Mouse (Mus musculus) CH12.LX (cell line): ENCODE measurements around the gene Gm5108. TPM values are rescaled to one million over a fixed set of nuclear protein-coding genes. Genes with fewer than 3 reads are reported as not detected.

Experiments used
- DNase-seq: peaks from one replicate; pipeline ENCODE4 v3.0.0-alpha.2; 2013; ENCODE audit errors: extremely low read depth
- H3K27ac ChIP-seq: 2 replicates; pipeline ENCODE4 v1.5.1; 2012; ENCODE audit warnings: low read depth, mild to moderate bottlenecking, control low read depth, moderate library complexity; ENCODE audit not compliant: insufficient read depth
- H3K27me3 ChIP-seq: replicated peaks from 2 replicates; pipeline ENCODE3; 2012; ENCODE audit warnings: inconsistent platforms
- H3K36me3 ChIP-seq, 2 experiments: replicated peaks in 1 of 2; 2 replicates each; pipeline versions ENCODE3 to v1.6.1; 2012; ENCODE audit warnings: inconsistent platforms in 1 of 2, low read length in 1 of 2, mild to moderate bottlenecking in 1 of 2, mixed read lengths in 1 of 2, moderate library complexity in 1 of 2; ENCODE audit not compliant: control insufficient read depth in 1 of 2, insufficient read depth in 1 of 2
- H3K4me1 ChIP-seq, 2 experiments: 2 replicates each; pipeline ENCODE4 v1.6.1; 2012; ENCODE audit warnings: inconsistent platforms in 1 of 2, moderate library complexity in 1 of 2; ENCODE audit not compliant: insufficient read depth in 2 of 2, control insufficient read depth in 1 of 2
- H3K4me2 ChIP-seq: 2 replicates; pipeline ENCODE4 v1.6.1; 2012; ENCODE audit warnings: low read depth, mild to moderate bottlenecking, control low read depth; ENCODE audit not compliant: poor library complexity, insufficient read depth, severe bottlenecking
- H3K4me3 ChIP-seq, 3 experiments: fragments of 150-350 bp in 1 of 3; sonication (generic) in 1 of 3; replicated peaks in 1 of 3; 2 replicates each; pipeline versions ENCODE3 to v1.5.1; 2011 to 2012; ENCODE audit warnings: low read depth in 2 of 3, low read length in 2 of 3, mild to moderate bottlenecking in 2 of 3, moderate library complexity in 2 of 3, control low read depth in 1 of 3, improper control_type of control experiment in 1 of 3, inconsistent platforms in 1 of 3, mixed read lengths in 1 of 3; ENCODE audit not compliant: poor library complexity in 1 of 3
- H3K79me2 ChIP-seq: replicated peaks from 2 replicates; pipeline ENCODE4 v1.6.1; 2012; ENCODE audit warnings: mild to moderate bottlenecking, moderate library complexity; ENCODE audit not compliant: control insufficient read depth, poor library complexity, insufficient read depth, severe bottlenecking; ENCODE audit errors: extremely low read depth
- H3K9ac ChIP-seq: 2 replicates; pipeline ENCODE4 v1.6.1; 2012; ENCODE audit warnings: low read depth, mild to moderate bottlenecking, control low read depth, moderate library complexity; ENCODE audit not compliant: insufficient read depth
- H3K9me3 ChIP-seq: replicated peaks from 2 replicates; pipeline ENCODE3; 2012; ENCODE audit warnings: low read length, inconsistent platforms, mixed read lengths
- MEF2A ChIP-seq: IDR thresholded peaks from 2 replicates; pipeline ENCODE4 v1.6.1; 2014; ENCODE audit warnings: low read depth, mild to moderate bottlenecking, inconsistent platforms, low read length, improper control_type of control experiment, borderline replicate concordance
- SMC3 ChIP-seq: IDR thresholded peaks from 2 replicates; pipeline ENCODE4 v1.6.1; 2011; ENCODE audit warnings: low read depth, low read length, improper control_type of control experiment
- TBP ChIP-seq: conservative IDR thresholded peaks from 2 replicates; pipeline ENCODE4 v1.6.1; 2011; ENCODE audit warnings: low read depth, low read length, improper control_type of control experiment
- ZNF384 ChIP-seq: IDR thresholded peaks from 2 replicates; pipeline ENCODE4 v1.6.1; 2012; ENCODE audit warnings: low read depth, low read length, improper control_type of control experiment, inconsistent platforms
- dilution Hi-C: fragments of 300-500 bp; cut with MboI; formaldehyde crosslinking; loops from 2 replicates; pipeline ENCODE4 v1.14.3; 2020; ENCODE audit warnings: low sequenced_read_pairs; ENCODE audit not compliant: extremely low pct_unique_long_range_greater_than_20kb, extremely low pct_ligation_motif_present
- in situ Hi-C: fragments of 300-500 bp; cut with MboI; formaldehyde crosslinking; loops from 3 replicates; pipeline ENCODE4 v1.14.3; 2019; ENCODE audit warnings: low sequenced_read_pairs, low pct_ligation_motif_present, low pct_unique_long_range_greater_than_20kb, mixed read lengths
- polyA plus RNA-seq: library from polyadenylated mRNA; unstranded; fragments of >175 nt; gene quantifications from 2 replicates; pipeline ENCODE4 v1.2.1, GENCODE M21; 2012; ENCODE audit warnings: low read depth; ENCODE audit not compliant: insufficient read length
- total RNA-seq, 2 experiments: library from RNA; depleted of rRNA; stranded (reverse); fragments of 300-350 nt in 1 of 2; fragments of >200 nt in 1 of 2; gene quantifications; 2 replicates each; pipeline ENCODE4 v1.2.3; 2012 to 2014

Gm5108 gene
- total and polyA plus RNA-seq, 3 experiments: not detected

DNA sequence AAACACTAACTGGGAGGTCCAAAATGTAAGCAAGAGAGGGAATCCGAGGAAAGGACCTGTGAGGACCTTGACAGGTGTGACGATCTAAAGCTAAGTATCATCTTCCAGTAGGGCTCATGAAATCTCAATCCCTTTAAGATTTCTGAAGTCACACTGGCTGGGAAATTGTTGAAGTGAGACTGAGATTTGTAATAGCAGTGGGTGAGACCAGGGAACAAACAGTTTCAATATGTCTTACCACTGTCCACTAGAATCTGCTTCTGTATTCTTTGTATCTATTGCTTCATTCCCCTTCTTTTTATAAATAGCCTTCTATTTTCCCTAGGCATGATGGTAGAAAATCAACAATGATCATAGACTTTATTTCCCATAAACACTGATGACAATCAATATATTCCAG is 79.4 kb downstream of the Gm5108 start:
- dilution Hi-C loops: no loop called here
- H3K36me3 ChIP-seq: no peaks in the 10 kb centered on the region
- H3K4me2 ChIP-seq: no peak overlapping the region
- no peak overlapping the region for H3K27ac ChIP-seq
- H3K9ac ChIP-seq: no peak overlapping the region
- no peaks in the 10 kb centered on the region for H3K4me1 ChIP-seq
- no peaks in the 10 kb centered on the region for H3K79me2 ChIP-seq
- H3K9me3 ChIP-seq: no peaks in the 10 kb centered on the region
- TF ChIP-seq SMC3 (no peak), MEF2A (no peak), TBP (no peak), ZNF384 (no peak)
- in situ Hi-C loops: loop anchor here (10.0 to 25.0 kb wide), 2 partner anchors 94 to 484 kb away; no protein-coding TSS in a partner anchor
- no peak overlapping the region for H3K4me3 ChIP-seq
- DNase-seq: no peak
- no peaks in the 10 kb centered on the region for H3K27me3 ChIP-seq

Other genes starting within 250 kb of the Gm5108 start
- gene Atp8a1, start 94.2 kb upstream of the Gm5108 start, total RNA-seq (2012; rRNA removed): 8.4 and 11.2 TPM in 2 replicates
- gene Atp8a1, start 94.2 kb upstream of the Gm5108 start, total RNA-seq (2014; rRNA removed): 5.0 and 5.5 TPM in 2 replicates
- 4.4 and 4.8 TPM in 2 replicates for gene Atp8a1, start 94.2 kb upstream of the Gm5108 start, polyA plus RNA-seq
- not detected in 2 replicates for gene Gm21905, start 4.8 kb downstream of the Gm5108 start, total RNA-seq (2012; rRNA removed)
- gene Gm21905, start 4.8 kb downstream of the Gm5108 start, total RNA-seq (2014; rRNA removed): not detected in 2 replicates
- gene Gm21905, start 4.8 kb downstream of the Gm5108 start, polyA plus RNA-seq: not detected in 2 replicates
- not detected in 2 replicates for gene Grxcr1, start 90.2 kb downstream of the Gm5108 start, total RNA-seq (2012; rRNA removed)
- gene Grxcr1, start 90.2 kb downstream of the Gm5108 start, total RNA-seq (2014; rRNA removed): not detected in 2 replicates
- not detected in 2 replicates for gene Grxcr1, start 90.2 kb downstream of the Gm5108 start, polyA plus RNA-seq